Mouse (Mus musculus): ENCODE measurements around the gene Ush2a. TPM values are rescaled to one million over a fixed set of nuclear protein-coding genes. Genes with fewer than 3 reads are reported as not detected.

Ush2a gene
- total RNA-seq, 4 experiments from 2014 or later: 0.11 to 0.39 (median 0.23) TPM

DNA sequence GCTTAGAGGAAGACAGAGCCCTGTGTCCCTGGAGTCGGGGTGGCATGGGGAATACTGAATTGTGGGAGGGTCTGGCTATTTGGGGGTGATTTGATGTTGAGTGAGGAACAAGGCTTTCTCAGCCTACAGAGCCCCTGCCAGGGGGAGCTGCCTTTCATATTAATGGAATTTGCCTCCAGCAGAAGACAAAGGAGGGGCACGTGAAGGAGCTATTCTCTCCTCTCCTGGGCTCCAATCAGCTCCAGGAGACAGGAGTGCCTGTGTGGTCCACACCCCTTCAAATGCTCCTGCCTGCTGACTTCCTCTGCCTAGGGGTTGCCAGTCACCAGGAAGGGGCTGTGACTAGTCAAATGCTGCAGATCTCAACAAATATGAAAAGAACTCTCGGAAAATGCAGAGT lies 398.5 kb downstream of the Ush2a start:
- DNase-seq (ENCODE audit: low spot score in 2 of 2): no peak

DNA sequence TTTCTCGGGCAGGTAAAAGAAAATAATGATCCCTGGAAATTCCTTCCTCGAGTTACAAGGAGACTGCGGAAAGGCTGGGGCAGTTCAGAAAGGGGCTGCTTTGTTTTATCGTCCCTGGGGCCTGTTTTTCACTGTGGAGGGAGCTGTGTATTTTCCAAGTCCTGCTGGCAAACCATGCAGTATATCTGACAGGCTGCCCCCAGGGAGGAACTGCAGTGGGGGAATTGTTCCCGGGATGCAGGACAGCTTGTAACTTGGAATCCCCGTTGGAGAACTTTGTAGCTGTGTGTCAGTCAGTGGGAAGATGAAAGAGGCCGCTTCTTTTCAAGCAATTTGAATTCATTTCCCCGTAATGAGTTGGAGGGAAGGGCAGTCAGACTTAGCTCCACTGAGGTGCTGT lies 399.1 kb downstream of the Ush2a start:
- DNase-seq (ENCODE audit: low spot score in 2 of 2): no peak

DNA sequence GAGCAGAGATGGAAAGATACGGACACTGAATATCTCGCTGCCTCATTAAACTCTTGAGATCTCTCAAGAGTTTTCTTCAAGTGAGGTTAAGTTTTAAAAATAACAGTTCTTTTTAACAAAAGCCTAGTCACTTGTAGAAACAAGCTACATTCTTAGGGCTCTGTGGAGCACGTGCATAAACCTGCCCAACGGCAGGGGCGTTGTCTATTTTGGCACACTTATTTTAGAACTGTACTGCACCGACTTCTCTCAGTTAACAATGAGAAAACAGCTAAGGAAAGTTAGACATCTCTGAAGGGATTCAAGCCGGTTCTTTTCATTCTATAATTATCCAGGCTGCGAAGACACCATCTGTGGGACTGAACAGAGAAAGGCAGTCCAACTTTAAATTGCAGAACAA lies 405.6 kb downstream of the Ush2a start:
- DNase-seq (ENCODE audit: low spot score in 2 of 2): no peak

- no peak for DNase-seq (ENCODE audit: low spot score in 2 of 2)
These were observed 406.7 kb downstream of the Ush2a start for GRCm38 (mm10) chr1:188668513-188668912.

DNA sequence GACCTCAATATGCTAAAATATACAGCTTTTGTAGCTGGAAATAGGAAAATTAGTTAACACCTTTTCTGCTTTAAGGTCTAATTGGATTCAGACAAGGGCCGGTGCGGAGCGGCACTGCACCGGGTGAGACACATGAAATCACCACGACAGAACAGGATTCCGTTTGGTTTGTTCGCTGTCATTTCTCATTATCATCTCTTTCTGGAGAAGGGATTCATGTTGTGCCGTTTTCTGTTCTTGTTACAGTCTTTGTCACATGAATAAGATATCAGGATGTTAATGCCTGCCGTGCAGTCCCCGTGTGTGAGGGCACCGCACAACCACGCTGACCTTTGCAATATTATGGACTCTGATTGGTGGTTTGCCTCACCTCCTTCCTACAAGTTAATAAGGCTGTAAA lies 411.0 kb downstream of the Ush2a start:
- no peak for DNase-seq (ENCODE audit: low spot score in 2 of 2)

GRCm38 (mm10) chr1:188674640-188675510 lies 413.1 kb downstream of the Ush2a start:
- no peak for DNase-seq (ENCODE audit: low spot score in 2 of 2)

- no peak for DNase-seq (ENCODE audit: low spot score in 2 of 2)
These were observed 413.7 kb downstream of the Ush2a start for GRCm38 (mm10) chr1:188675511-188675863.

DNA sequence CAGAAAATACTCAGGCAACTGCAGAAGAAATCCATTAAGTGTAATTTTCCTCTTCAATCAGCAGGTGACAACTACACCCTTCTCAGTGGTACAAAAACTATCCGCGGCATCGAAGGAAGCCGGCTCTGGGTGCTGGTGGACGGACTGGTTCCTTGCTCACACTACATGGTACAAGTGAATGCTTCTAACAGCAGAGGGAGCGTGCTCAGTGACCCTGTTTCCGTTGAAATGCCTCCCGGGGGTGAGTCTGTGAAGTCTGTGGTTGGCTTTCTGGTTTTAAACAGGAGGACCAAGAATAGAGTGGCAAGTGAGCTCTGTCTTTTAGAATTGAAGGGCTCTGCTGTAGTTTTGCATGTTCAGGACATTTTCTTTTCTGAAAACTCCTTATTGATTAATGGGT lies 416.4 kb downstream of the Ush2a start:
- no peak for DNase-seq (ENCODE audit: low spot score in 2 of 2)

DNA sequence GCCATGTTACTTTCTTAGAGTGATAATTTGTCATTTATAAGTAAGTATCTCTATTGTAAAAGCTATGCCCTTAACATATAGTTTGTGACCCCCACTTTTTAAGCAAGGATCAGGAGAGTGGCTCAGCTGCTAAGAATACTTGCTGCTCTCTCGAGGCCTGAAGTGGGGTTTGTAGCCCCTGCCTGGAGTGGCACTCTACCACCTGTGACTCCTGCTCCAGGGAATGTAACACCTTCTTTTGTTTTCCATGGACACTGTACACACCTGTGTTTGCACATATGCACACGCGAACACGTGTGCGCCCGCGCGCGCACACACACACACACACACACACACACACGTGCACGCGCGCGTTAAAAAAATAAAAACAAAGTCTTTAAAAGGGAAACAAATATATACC lies 424.5 kb downstream of the Ush2a start:
- DNase-seq (ENCODE audit: low spot score in 2 of 2): no peak

GRCm38 (mm10) chr1:188696295-188696694 lies 434.5 kb downstream of the Ush2a start:
- no peak for DNase-seq (ENCODE audit: low spot score in 2 of 2)

- no peak for DNase-seq (ENCODE audit: low spot score in 2 of 2)
These were observed 446.4 kb downstream of the Ush2a start for GRCm38 (mm10) chr1:188708176-188708575.

DNA sequence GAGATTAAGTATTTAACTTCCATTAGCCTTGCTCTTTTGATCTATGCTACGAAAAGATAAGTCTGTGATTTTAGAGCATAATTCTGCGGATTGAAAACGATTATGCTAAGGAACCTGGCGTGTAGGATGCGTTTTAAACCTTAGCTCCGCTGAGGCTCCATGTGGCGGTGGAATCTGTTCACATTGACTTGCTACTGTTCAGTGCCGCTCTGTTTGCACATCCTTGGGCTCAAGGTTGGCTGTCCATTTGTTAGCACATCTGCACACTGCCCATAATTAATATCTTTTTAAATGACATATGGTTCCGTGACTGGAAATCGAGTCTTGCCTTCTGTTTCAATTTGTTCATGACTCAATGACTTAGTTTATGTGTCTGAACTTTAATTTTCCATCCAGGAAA lies 446.9 kb downstream of the Ush2a start:
- DNase-seq (ENCODE audit: low spot score in 2 of 2): peak in 1 of 2 experiments; percentile 13

GRCm38 (mm10) chr1:188714131-188714530 lies 452.3 kb downstream of the Ush2a start:
- DNase-seq (ENCODE audit: low spot score in 2 of 2): peak in 1 of 2 experiments; percentile 13

DNA sequence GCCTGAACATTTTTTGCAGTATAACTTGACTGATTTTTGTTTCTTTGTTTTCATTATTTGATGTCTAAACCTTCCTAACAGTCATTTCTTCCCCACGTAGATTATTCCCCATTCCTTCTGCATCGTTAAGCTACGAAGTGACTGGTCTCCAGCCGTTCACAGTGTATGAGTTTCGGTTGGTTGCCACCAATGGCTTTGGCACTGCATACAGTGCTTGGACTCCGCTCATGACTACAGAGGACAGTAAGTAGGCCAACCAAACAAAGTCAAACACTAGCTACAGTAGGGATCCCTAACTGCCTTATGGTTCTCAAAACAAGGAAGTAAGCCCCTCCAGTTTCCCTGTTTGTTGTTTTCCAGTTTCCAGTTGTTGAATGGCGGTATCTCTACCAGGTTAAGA lies 453.1 kb downstream of the Ush2a start:
- DNase-seq (ENCODE audit: low spot score in 2 of 2): no peak

DNA sequence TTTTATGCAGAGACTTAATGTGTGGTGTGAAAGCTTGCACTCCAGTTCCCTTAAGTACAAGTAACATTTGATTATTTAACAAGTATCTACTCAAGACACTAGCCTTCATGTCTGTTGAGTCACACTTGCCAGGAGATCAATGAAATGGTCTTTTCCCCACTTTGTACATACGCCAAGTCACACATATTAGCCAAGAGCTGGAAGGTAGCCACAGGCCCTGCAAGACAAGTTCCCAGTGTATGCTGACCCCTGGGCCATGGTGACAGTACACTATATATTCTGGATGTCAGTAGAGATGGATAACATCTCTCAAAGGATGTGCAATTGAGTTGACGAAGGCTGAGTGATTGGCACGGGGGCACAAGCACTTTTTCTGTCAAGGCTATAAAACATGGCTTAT lies 455.1 kb downstream of the Ush2a start:
- DNase-seq (ENCODE audit: low spot score in 2 of 2): no peak

DNA sequence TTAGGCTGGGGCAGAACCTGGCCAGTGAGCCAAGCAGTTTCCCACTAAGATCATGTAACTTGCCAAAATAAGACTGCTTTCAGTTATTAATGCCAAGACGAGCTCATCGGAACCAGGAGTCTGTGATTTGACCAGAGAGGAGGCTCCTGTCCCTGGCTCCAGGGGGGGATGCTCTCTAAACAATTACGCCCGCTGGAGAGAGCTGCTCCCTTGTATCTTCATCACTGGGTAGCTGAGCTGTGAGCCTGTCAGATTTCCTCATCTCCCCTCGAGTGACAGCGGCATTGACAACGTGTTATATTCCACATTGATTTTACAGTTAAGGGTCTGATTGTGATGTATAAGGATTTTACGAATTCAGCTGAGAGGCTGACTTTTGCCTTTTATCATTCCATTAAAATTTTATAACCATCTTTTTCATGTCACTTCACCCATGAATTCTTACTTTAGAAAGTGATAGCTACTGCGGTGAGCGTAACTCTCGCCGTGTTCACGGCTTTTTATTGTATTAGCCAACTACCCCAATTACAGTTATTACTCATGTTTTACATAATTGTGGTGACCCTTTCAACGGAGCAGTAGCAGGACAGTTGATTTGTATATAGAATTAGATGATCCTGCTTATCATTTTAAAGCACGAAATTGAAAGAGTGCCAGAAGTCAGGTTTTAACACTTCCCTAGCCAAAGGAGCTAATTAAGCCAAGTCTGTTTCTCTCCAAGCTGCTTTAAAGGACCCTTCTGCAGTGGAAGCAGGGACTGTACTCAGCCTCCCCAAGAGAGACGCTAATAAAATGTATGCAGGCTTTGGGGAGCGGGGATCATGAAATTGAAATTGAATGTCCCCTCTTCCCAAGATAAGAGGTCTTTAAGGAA lies 463.5 kb downstream of the Ush2a start:
- DNase-seq (ENCODE audit: low spot score in 2 of 2): no peak

GRCm38 (mm10) chr1:188726937-188727336 lies 465.1 kb downstream of the Ush2a start:
- DNase-seq (ENCODE audit: low spot score in 2 of 2): no peak

DNA sequence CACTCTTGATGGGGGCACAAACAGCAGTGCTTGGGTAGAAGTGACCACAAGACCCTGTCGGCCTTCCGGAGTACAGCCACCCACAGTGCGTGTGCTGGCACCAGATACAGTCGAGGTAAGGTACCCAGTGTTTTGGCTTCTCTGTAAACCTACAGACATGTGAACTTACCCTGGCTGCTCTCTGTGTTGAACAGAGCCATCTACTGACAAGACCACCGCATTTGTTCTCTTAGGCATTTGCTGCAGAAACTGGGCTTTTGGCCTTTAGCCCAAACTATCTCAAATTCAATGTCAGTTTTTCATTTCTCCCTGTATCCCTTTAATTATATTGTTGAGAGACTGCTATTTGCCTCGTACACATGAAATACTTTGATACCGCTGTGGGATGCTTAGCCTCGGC lies 466.8 kb downstream of the Ush2a start:
- no peak for DNase-seq (ENCODE audit: low spot score in 2 of 2)

DNA sequence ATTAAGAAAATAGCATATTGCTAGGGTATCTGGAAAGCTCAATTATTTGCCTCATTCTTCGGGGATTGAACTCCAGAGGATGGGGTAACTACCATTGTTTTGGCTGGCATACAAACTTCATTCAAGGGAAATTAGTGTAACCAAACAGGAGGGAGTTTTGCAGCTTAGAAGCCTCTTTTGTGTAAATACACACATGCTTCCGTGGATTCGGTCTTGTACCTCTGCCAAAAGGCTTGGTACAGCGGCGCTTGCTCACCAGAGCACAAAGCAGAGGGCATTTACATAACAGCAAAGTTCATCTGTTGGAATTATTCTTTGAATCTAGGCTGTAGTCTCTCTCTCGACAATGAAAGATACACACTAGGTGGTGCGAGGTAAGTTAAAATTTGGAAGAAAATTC lies 467.4 kb downstream of the Ush2a start:
- no peak for DNase-seq (ENCODE audit: low spot score in 2 of 2)

DNA sequence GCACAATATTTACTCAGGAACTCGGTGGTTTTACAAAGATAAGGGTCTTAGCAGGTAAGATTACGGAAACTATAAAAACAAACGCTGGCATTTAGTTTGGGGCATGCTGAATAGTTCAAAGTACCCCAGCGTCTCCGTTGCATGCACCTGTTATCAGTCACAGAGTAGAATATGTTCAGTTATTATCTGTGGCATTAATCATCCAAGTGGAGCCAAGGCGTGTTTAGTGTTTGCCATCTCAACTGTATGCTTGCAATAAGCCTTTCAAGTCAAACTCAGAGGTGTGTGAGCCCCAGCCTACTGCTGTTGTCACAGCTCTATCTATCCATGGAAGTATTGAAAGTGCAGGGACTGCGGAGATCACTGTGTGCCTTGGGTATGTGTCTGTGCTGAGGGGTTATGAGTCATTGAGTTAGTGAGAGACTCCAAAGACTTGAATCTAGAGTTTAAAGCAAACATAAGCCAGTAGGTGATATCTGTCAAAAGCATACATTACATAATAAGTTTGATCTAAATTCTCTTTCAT lies 473.0 kb downstream of the Ush2a start:
- DNase-seq (ENCODE audit: low spot score in 2 of 2): no peak

DNA sequence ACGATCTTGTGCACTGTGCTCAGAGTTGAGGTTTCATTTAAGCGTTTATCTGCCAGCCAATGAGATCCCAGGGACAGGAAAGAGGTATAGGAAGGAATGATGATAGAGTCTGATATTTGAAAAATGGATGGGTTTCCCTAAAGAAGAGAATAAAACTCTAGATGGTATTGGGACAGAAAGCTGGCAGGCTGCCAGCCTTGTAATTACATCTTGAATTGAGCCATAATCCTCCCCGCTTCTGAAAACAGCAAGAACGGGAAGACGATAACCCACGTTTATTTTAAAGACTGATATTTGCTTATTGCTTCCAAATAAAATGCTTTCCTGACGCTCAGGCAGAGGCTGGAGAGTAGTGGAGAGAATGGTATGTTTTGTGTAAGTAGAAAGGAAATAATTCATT lies 481.1 kb downstream of the Ush2a start:
- no peak for DNase-seq (ENCODE audit: low spot score in 2 of 2)

- no peak for DNase-seq (ENCODE audit: low spot score in 2 of 2)
These were observed 493.2 kb downstream of the Ush2a start for GRCm38 (mm10) chr1:188755031-188755430.
